In genomic region chr11:120538955-120539284, GRCm38 (mm10) we compare ENCODE assay signal across 10 mouse cellular contexts. TPM values are rescaled to one million over a fixed set of nuclear protein-coding genes. Genes with fewer than 3 reads are reported as not detected.
DNase-seq lines count a peak whose midpoint lies in the region; ATAC-seq and TF ChIP-seq lines count a peak whose summit lies in the region.
"Had no signal": no experiment of that assay in that cellular context is flagged by ENCODE, and none has a peak within 500 bp of the region (broad histone marks: within the 10 kb centered on the region; RNA-seq: fewer than 3 reads in every experiment).

No protein-coding gene starts in this region.

- no peaks in the 10 kb centered on the region for H3K27me3 ChIP-seq in kidney, embryonic 16.5 days (ENCODE audit: insufficient read depth, low read length)
- H3K27me3 ChIP-seq in limb, embryonic 14.5 days (ENCODE audit: control insufficient read depth, insufficient read depth, low read length): no peaks in the 10 kb centered on the region
- peaks cover 12% of the 10 kb centered on the region; the same call in 1 of the 2 replicates for H3K27me3 ChIP-seq in neural tube, embryonic 15.5 days (replicated peaks)

- peak overlapping the region; percentile 38 for H3K9ac ChIP-seq in kidney, embryonic 16.5 days (replicated peaks; ENCODE audit: low read length)
- H3K9ac ChIP-seq in limb, embryonic 14.5 days (ENCODE audit: low read depth, low read length, severe bottlenecking): no peak overlapping the region
- H3K9ac ChIP-seq in neural tube, embryonic 15.5 days (replicated peaks): no peak overlapping the region

- peaks cover 19% of the 10 kb centered on the region for H3K36me3 ChIP-seq in kidney, embryonic 16.5 days (ENCODE audit: insufficient read depth, low read length)
- H3K36me3 ChIP-seq in limb, embryonic 14.5 days (ENCODE audit: control insufficient read depth, insufficient read depth, low read length): peaks cover 27% of the 10 kb centered on the region
- H3K36me3 ChIP-seq in neural tube, embryonic 15.5 days: peaks cover 22% of the 10 kb centered on the region

- no peak for ATAC-seq in kidney, embryonic 16.5 days (ENCODE audit: low FRiP score, low TSS enrichment)
- ATAC-seq in hematopoietic stem cell, adult 5-6 weeks (replicated peaks in 1 of 2; ENCODE audit: insufficient read depth in 1 of 2, low FRiP score in 2 of 2, low TSS enrichment in 1 of 2, low read depth in 1 of 2, poor library complexity in 2 of 2, severe bottlenecking in 2 of 2): peak; percentile 69 to 72
- no peak for ATAC-seq in limb, embryonic 14.5 days (ENCODE audit: low FRiP score, low read depth)
- no peak for ATAC-seq in neural tube, embryonic 15.5 days (ENCODE audit: low FRiP score)

- H3K27ac ChIP-seq in kidney, embryonic 16.5 days (ENCODE audit: low read length): peak overlapping the region; percentile 90
- H3K27ac ChIP-seq in limb, embryonic 14.5 days (replicated peaks; ENCODE audit: low read depth, low read length): peak overlapping the region; percentile 54
- H3K27ac ChIP-seq in neural tube, embryonic 15.5 days (replicated peaks): peak overlapping the region; percentile 38

- H3K9me3 ChIP-seq in kidney, embryonic 16.5 days (ENCODE audit: low read length): no peaks in the 10 kb centered on the region
- no peaks in the 10 kb centered on the region for H3K9me3 ChIP-seq in limb, embryonic 14.5 days (ENCODE audit: control insufficient read depth, low read length)
- no peaks in the 10 kb centered on the region for H3K9me3 ChIP-seq in neural tube, embryonic 15.5 days (replicated peaks)

- no peak overlapping the region for H3K4me2 ChIP-seq in kidney, embryonic 16.5 days (replicated peaks; ENCODE audit: low read depth, low read length)
- no peak overlapping the region for H3K4me2 ChIP-seq in limb, embryonic 14.5 days (replicated peaks; ENCODE audit: low read depth, low read length, severe bottlenecking)
- no peak overlapping the region for H3K4me2 ChIP-seq in neural tube, embryonic 15.5 days

- TF ChIP-seq POLR2A in limb, embryonic 14.5 days (IDR thresholded peaks at IDR 0.05; ENCODE audit: borderline replicate concordance, extremely low read depth, insufficient read depth, insufficient read length): no peak

- DNase-seq in kidney, postnatal 4 days: no peak
- DNase-seq in limb, embryonic 14.5 days (ENCODE audit: low spot score): no peak
- DNase-seq in frontal cortex, postnatal 36 days (ENCODE audit: low spot score in 2 of 2): no peak
- DNase-seq in thymus, postnatal 36 days: no peak
- DNase-seq: spleen, adult 18-20 months had no signal

- peaks cover 27% of the 10 kb centered on the region for H3K4me1 ChIP-seq in kidney, embryonic 16.5 days (ENCODE audit: insufficient read depth, low read length)
- H3K4me1 ChIP-seq in limb, embryonic 14.5 days (ENCODE audit: control insufficient read depth, insufficient read depth, low read length): peaks cover 16% of the 10 kb centered on the region
- peaks cover 20% of the 10 kb centered on the region for H3K4me1 ChIP-seq in neural tube, embryonic 15.5 days

- WGBS in kidney, embryonic 16.5 days: 40% methylated on average over 8 of the region's 8 CpGs
- WGBS in limb, embryonic 14.5 days: 57% methylated on average over 8 of the region's 8 CpGs
- 57% methylated on average over 8 of the region's 8 CpGs for WGBS in neural tube, embryonic 15.5 days

- no peak overlapping the region for H3K4me3 ChIP-seq in kidney, embryonic 16.5 days (ENCODE audit: low read length)
- no peak overlapping the region for H3K4me3 ChIP-seq in limb, embryonic 14.5 days (replicated peaks; ENCODE audit: low read length)
- no peak overlapping the region for H3K4me3 ChIP-seq in neural tube, embryonic 15.5 days (replicated peaks)

RNA-seq across cellular contexts. Expression of gene Gcgr, which starts 8.4 kb away (rescaled TPM):
- 4.7 and 5.5 TPM in 2 replicates for polyA plus RNA-seq in kidney, embryonic 16.5 days (2015; fragmentation: Nextera tagmentation; extraction: Ambion mirVana)
- not detected in 2 replicates for total RNA-seq in hematopoietic stem cell, adult 5-6 weeks (2017)
- polyA plus RNA-seq in limb, embryonic 14.5 days (2012; rRNA removed): 11.2 and 15.0 TPM in 2 replicates
- 4.9 and 6.3 TPM in 2 replicates for polyA plus RNA-seq in limb, embryonic 14.5 days (2014; fragmentation: Nextera tagmentation; extraction: Ambion mirVana)
- polyA plus RNA-seq in neural tube, embryonic 15.5 days (2015; fragmentation: Nextera tagmentation; extraction: Ambion mirVana): 0.26 and 0.41 TPM in 2 replicates
- total RNA-seq: layer of hippocampus, adult 18-20 months had no signal

RNA-seq across cellular contexts. Expression of gene Mcrip1, which starts 10.6 kb away (rescaled TPM):
- 218 and 232 TPM in 2 replicates for polyA plus RNA-seq in kidney, embryonic 16.5 days (2015; fragmentation: Nextera tagmentation; extraction: Ambion mirVana)
- total RNA-seq in hematopoietic stem cell, adult 5-6 weeks (2017): 11.6 and 21.4 TPM in 2 replicates
- polyA plus RNA-seq in limb, embryonic 14.5 days (2012; rRNA removed): 203 and 265 TPM in 2 replicates
- 271 and 274 TPM in 2 replicates for polyA plus RNA-seq in limb, embryonic 14.5 days (2014; fragmentation: Nextera tagmentation; extraction: Ambion mirVana)
- 229 and 235 TPM in 2 replicates for polyA plus RNA-seq in neural tube, embryonic 15.5 days (2015; fragmentation: Nextera tagmentation; extraction: Ambion mirVana)

RNA-seq across cellular contexts. Expression of gene Ppp1r27, which starts 12.0 kb away (rescaled TPM):
- polyA plus RNA-seq in kidney, embryonic 16.5 days (2015; fragmentation: Nextera tagmentation; extraction: Ambion mirVana): 0.55 and 0.57 TPM in 2 replicates
- not detected in 2 replicates for total RNA-seq in hematopoietic stem cell, adult 5-6 weeks (2017)
- polyA plus RNA-seq in limb, embryonic 14.5 days (2012; rRNA removed): 2.7 and 3.7 TPM in 2 replicates
- 3.3 and 3.5 TPM in 2 replicates for polyA plus RNA-seq in limb, embryonic 14.5 days (2014; fragmentation: Nextera tagmentation; extraction: Ambion mirVana)
- polyA plus RNA-seq in neural tube, embryonic 15.5 days (2015; fragmentation: Nextera tagmentation; extraction: Ambion mirVana): 0.69 and 14.1 TPM in 2 replicates
- total RNA-seq: ES-E14; layer of hippocampus, adult 18-20 months had no signal

RNA-seq across cellular contexts. Expression of gene P4hb, which starts 34.1 kb away (rescaled TPM):
- 843 and 914 TPM in 2 replicates for polyA plus RNA-seq in kidney, embryonic 16.5 days (2015; fragmentation: Nextera tagmentation; extraction: Ambion mirVana)
- total RNA-seq in hematopoietic stem cell, adult 5-6 weeks (2017): 384 and 534 TPM in 2 replicates
- 569 and 645 TPM in 2 replicates for polyA plus RNA-seq in limb, embryonic 14.5 days (2012; rRNA removed)
- 968 and 988 TPM in 2 replicates for polyA plus RNA-seq in limb, embryonic 14.5 days (2014; fragmentation: Nextera tagmentation; extraction: Ambion mirVana)
- 282 and 351 TPM in 2 replicates for polyA plus RNA-seq in neural tube, embryonic 15.5 days (2015; fragmentation: Nextera tagmentation; extraction: Ambion mirVana)

RNA-seq across cellular contexts. Expression of gene Arhgdia, which starts 42.5 kb away (rescaled TPM):
- polyA plus RNA-seq in kidney, embryonic 16.5 days (2015; fragmentation: Nextera tagmentation; extraction: Ambion mirVana): 696 and 712 TPM in 2 replicates
- total RNA-seq in hematopoietic stem cell, adult 5-6 weeks (2017): 110 and 120 TPM in 2 replicates
- 610 and 750 TPM in 2 replicates for polyA plus RNA-seq in limb, embryonic 14.5 days (2012; rRNA removed)
- 566 and 572 TPM in 2 replicates for polyA plus RNA-seq in limb, embryonic 14.5 days (2014; fragmentation: Nextera tagmentation; extraction: Ambion mirVana)
- polyA plus RNA-seq in neural tube, embryonic 15.5 days (2015; fragmentation: Nextera tagmentation; extraction: Ambion mirVana): 488 and 542 TPM in 2 replicates

Comparison
In these comparisons a context has a peak if more than half of its experiments do, and no peak if none do; other contexts are left out.
1. ATAC-seq: peak in hematopoietic stem cell, adult 5-6 weeks (2 of 2); none in kidney, embryonic 16.5 days (single experiment), limb, embryonic 14.5 days (single experiment) and neural tube, embryonic 15.5 days (single experiment).
2. H3K27ac ChIP-seq: peak in every context shown above with its lines; median percentile 90 in kidney, embryonic 16.5 days; 54 in limb, embryonic 14.5 days; 38 in neural tube, embryonic 15.5 days.